Mouse (Mus musculus): ENCODE data around the gene Tank.

Gene Tank

DNA sequence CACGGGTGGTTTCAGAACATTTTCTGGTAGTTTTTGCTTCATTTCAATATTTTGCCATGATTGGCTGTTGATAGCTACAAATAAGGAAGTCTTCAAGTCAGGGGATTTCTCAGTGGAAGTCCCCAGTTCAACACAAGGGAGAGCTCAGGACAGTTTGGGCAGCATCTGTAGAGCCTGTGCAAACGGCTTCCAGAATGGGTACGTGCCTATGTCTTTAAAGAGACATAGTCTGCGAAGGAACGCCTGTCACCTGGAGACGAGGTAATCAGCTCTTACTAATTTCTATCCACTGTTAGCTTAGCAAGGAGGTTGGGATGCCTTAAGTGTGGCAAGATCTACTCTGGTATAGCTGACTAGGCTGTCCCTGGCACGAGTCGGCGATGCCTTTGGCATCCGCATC, at the start of gene Tank:
TSS of gene Tank (plus strand) at position 153 of the 400 bp plus-strand sequence.
- no peak for DNase-seq (ENCODE audit: low read depth, low spot score)

GRCm38 (mm10) chr2:61532326-61532725, 46.1 kb upstream of the Tank start:
- no peak for DNase-seq (ENCODE audit: low read depth, low spot score)

GRCm38 (mm10) chr2:61533131-61533530, 45.3 kb upstream of the Tank start:
- DNase-seq (ENCODE audit: low read depth, low spot score), result peak; percentile 65

- DNase-seq (ENCODE audit: low read depth, low spot score), result no peak
Observed at GRCm38 (mm10) chr2:61536901-61537300, 41.5 kb upstream of the Tank start.

DNA sequence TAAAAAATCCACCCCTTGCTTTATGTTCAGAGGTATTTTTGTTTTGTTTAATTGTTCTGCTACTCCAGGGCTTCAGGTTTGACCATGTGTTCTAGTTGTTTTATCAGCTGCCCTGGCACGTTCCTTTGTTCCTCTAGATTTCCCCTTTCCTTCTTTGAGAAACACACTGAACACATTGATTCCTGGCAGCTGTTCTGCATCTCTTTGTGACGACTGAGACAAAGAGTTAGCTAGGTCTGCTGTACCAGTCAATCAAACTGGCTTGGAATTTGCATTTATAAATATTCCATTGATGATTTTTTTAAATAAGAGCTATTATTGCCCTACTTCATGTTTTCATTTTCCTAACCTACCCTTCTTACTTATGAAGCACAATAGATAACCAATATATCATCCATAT, 39.0 kb upstream of the Tank start:
- DNase-seq (ENCODE audit: low read depth, low spot score), result no peak

GRCm38 (mm10) chr2:61542426-61542825, 36.0 kb upstream of the Tank start:
- DNase-seq (ENCODE audit: low read depth, low spot score), result no peak

- no peak for DNase-seq (ENCODE audit: low read depth, low spot score)
Observed at GRCm38 (mm10) chr2:61545666-61546065, 32.7 kb upstream of the Tank start.

DNA sequence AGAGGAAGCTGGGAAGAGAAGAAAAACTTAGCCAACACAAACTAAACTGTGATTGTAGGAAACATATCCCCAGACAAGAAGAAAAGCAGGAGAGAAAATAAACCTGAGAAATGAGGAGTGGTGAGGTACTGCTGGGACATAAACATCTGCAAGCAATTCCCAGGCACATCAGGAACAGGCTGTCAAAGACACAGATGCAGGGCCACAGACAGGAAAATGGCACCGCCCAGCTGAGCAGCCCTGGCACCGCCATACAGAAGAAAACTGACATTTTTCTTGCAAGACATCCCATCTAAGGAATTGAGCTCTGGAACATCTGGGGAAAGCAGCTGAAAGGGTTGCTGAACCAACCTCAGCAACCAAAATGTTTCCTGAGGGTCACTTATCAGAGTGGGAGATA, 30.4 kb upstream of the Tank start:
- DNase-seq (ENCODE audit: low read depth, low spot score), result no peak

DNA sequence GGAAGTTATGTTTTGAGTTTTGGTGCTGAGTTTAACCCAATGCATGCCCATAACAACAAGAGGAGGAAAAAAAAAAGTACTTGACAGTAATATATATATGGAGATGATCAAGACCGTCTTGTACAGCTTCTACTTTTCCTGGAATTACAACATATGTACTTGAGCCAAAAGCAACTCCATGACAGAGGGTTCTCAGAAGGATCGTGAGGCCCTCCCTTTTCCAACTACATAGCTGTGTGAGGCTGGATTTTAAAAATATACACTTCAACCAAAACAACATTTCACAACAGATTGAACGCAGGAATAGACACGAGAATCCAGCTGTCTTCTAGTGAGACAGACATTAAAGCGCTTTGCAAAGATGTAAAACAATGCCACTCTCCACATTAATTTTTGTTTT, 26.7 kb upstream of the Tank start:
- DNase-seq (ENCODE audit: low read depth, low spot score), result no peak

DNA sequence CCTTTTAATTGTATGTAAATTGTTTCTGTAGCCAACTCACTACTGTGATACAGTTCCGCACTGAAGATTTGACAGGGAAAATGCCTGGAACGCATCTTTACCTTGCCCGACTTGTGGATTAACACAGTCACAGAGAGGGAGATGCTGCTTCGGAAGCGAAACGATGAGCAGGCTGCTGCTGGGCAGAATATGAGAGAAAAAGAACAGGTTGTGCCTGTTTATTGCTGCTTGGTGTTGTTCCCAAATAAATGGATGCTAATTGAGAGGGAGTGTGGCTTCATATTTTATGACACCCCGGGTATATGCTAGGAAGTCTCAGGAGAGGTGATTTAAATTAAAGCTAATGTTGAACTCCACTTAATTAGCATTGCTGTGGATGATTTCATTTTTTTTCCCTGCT, 23.0 kb upstream of the Tank start:
- DNase-seq (ENCODE audit: low read depth, low spot score), result no peak

GRCm38 (mm10) chr2:61555825-61556224, 22.6 kb upstream of the Tank start:
- DNase-seq (ENCODE audit: low read depth, low spot score), result no peak

- DNase-seq (ENCODE audit: low read depth, low spot score), result no peak
Observed at GRCm38 (mm10) chr2:61556639-61557038, 21.7 kb upstream of the Tank start.

- DNase-seq (ENCODE audit: low read depth, low spot score), result no peak
Observed at GRCm38 (mm10) chr2:61557848-61558471, 20.4 kb upstream of the Tank start.

GRCm38 (mm10) chr2:61561058-61561457, 17.3 kb upstream of the Tank start:
- DNase-seq (ENCODE audit: low read depth, low spot score), result no peak

DNA sequence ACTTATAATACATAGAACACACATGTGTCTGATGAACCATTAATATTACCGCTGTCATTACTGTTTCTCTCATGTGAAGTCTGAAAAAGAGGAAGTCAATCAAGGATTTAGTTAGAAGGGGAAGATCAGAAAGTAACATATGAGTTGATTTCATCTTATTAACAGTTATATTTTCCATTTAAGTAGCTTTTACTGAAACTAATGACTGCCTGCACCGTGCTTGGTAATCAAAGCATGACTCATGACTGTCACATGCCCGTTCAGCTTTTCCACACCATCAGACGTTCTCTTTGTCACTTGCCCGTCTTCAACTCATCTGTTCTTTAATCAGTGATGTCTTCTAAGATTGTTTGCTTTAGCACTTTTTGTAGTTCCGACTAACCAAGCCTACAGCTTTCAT, 15.2 kb upstream of the Tank start:
- DNase-seq (ENCODE audit: low read depth, low spot score), result no peak

DNA sequence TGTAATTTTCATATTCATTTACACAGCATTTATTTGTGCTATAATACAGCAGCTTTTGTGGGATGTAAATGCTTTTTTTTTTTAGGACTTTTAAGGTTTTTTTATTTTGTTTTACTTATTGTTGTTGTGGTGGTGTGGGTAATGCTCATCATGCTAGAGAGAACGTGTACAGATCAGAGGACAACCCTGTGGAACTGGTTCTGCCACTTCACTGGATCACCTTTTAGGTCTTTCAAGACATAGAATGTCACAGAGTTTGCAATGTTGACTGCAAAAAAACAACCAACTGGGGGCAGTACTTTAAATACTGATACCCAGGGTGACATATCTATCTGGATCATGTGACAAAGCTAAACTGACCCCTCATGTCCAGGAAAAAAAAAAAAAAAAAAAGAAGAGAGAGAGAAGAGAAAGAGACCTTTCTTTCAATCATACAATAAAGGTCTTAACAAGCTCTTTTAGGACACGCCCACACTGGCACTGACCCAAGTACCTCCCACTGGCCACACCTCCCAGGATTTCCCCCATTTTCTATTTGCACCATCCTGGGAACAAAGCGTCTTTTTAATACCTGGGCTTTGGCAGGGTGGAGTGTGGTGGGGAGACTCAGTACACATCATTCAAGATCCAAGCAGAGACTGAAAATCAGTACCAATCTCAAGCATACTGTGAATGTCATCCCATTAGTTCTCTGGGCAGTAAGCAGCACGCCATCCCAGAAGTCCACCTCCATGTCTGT, 11.2 kb upstream of the Tank start:
- DNase-seq (ENCODE audit: low read depth, low spot score), result no peak

DNA sequence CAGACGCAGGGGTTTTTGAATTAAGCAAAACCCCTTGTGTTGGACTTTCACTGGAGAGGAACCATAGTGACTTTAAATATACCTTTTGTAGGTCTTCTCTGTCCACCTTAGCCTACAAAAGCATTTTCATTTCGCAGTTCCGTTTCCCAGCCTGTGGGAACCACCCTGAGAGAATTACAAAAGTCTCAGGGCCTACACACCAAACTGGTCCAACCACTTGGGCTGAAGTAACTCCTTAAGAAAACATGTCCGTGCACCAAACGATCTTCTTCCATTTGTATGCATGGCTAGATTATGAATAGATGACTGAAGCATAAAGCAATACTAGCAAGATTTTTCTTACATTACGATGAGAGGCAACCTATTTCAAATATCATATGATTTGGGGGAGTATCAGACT, 9.2 kb upstream of the Tank start:
- no peak for DNase-seq (ENCODE audit: low read depth, low spot score)

- no peak for DNase-seq (ENCODE audit: low read depth, low spot score)
Observed at GRCm38 (mm10) chr2:61571343-61571955, 6.9 kb upstream of the Tank start.

DNA sequence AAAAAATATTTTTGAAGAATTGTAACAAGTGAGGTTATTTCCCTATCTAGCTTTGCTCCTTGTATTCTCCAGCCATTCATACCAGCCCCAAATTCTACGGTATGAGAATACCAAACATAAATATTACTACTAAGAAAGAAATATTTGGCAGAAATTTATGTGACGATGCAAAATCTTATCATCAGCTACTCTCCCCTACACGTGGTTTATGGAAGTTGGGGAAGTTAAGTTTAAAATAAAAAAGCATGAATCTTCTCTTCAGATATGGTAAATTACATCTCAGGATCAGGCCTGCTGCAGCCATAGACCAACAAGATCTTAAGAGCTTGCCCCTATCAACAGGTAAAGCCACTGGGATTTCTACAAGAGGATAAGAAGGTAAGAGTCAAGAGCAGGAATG, 1.9 kb upstream of the Tank start:
- no peak for DNase-seq (ENCODE audit: low read depth, low spot score)

DNA sequence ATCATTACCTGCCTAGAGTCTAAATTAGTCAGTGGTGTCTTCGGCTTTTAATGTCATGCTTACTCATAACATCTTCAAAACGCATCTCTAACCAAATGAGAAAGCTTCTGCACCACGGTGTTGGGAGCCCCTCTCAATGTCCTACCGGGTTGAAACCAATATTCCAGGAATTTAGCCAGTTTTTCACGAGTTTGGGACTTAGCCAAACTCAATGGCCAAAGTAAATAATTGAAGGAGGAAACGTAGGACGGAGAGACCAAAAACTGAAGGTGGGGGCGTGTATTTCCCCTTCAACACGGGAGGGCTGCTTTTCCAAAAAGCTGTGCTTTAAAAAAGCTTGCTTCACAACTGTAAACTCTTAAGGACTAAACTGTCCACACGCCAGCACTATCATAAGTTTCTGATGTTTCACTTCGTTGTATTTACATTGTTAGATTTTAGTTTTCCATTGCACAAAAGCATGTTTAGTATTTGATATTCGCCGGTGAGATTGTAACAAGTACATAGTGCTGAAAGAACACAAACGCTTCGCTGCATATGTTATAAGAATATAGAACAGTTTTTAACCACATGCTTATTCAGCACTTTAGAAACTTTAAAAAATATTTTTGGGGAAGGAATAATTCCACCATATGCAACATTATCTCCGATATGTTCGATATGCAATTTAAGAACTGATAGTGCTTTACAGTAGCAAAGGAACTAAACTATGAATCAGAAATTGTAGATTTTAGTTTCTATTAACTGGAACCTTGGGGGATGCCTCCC, 1.3 kb upstream of the Tank start:
- no peak for DNase-seq (ENCODE audit: low read depth, low spot score)

GRCm38 (mm10) chr2:61577696-61578062, 706 bp upstream of the Tank start:
- DNase-seq (ENCODE audit: low read depth, low spot score), result no peak

- DNase-seq (ENCODE audit: low read depth, low spot score), result no peak
Observed at GRCm38 (mm10) chr2:61579501-61579990, 1.2 kb downstream of the Tank start.
